Mouse (Mus musculus): ENCODE data around the gene Ghr.

- TF ChIP-seq CTCF (conservative IDR thresholded peaks at IDR 0.05; ENCODE audit: insufficient read depth, insufficient read length, low read depth, low read length) = no peak
- no peak for TF ChIP-seq POLR2A (IDR thresholded peaks at IDR 0.05; ENCODE audit: low read depth, low read length)
Measured at GRCm38 (mm10) chr15:3368261-3368832, 214.9 kb downstream of the Ghr start.
